Mouse (Mus musculus) left cerebral cortex, postnatal 36 days (tissue): ENCODE data around the gene Ramac. TPM values are rescaled to one million over a fixed set of nuclear protein-coding genes. Genes with fewer than 3 reads are reported as not detected.

Experiments used
- DNase-seq, 2 experiments: peaks; one replicate each; pipeline ENCODE4 v3.0.0; 2021 to 2022; ENCODE audit warnings: low spot score in 2 of 2, mixed read lengths in 1 of 2
- intact Hi-C: fragments of 180-260 bp; cut with DNase I; formaldehyde crosslinking; loops from one replicate; pipeline ENCODE4 v1.15.1; 2025
- total RNA-seq, 2 experiments: library from RNA; stranded (reverse); gene quantifications; 2 replicates each; pipeline ENCODE4 v1.2.3; 2021

Gene Ramac
- total RNA-seq, 2 experiments from 2014 or later: 77.3 to 80.7 TPM

DNA sequence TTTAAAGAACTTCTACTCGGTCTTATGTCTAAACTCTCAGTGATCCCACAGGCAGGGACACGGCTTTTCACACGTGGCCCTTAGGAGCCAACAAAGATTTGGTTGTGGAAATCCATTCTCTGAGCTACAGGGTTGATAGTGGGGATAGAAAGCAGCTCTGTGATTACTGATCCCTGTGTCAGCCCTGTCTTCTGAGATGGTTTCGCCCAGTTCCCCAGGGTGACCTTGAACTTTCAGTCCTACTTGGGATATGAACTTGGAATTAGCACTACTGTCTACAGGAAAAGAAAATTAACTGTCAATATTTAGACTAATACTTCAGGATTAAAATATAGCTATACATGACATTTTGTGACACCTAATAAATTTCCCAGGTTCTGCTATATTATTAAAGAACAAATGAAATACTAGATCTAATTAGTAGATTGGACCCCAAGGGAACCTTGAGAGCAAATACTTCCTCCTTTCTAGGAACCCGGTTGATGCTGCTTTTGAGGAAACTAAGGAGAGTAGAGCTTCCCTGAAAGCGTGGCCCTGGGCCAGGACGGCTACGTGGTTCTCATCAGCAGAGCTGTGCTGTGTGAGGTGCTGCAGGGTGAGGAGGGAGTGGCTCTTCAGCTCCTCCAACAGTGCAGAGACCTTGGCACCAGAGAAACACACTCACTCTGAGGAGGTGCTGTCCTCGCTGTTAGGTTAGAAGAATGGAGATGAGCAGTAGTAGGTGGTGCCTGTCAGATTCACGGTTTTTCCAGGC lies 10.2 kb downstream of the Ramac start:
- intact Hi-C loops: loop anchor here (10.0 kb wide), 5 partner anchors 168 to 608 kb away; partner anchors contain the start of gene Whamm
- no peak for DNase-seq

DNA sequence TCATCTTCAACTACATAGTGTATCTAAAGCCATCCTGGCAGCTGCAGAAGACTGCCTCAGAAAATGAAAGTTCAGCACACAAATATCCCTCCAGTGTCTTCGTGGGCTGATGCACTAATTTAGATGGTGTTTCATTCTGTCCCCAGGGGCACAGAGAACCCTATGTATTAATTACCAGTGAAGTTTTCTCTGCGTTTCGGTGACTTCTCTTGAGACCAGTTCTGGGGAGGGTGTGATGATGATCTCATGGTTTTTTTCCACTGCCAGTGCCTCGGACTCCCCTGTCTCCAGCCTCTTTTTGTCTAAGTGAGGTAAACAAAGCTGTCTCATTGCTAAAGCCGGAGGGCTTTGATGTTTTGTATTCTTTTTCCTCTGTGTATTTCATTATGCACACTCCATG lies 12.6 kb downstream of the Ramac start:
- no peak for DNase-seq
- intact Hi-C loops: loop anchor here (10.0 kb wide), 5 partner anchors 171 to 611 kb away; partner anchors contain the start of gene Whamm

DNA sequence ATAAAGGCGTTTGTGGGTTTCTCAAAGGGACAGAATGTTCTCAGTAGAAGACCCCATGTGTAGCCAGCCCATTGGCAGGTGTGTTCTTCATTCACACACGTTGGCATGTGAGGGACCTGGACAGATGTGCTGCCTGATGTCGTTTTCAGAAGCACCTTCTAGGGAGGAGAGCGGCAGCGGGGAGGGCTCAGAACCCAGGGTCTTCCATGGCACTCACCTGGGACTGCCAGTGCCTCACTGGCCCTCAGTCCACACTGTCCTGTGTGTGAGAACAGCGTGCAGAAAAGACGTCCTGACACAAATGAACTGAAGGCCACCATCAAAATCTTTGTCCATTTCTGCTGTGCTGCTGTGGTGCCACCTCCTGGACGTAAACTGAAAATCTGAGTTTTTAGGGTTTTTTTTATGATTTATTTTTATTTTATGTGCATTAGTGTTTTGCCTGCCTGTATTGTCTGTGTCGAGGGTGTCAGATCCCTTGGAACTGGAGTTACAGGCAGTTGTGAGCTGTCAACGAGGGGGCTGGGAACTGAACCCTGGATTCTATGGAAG lies 15.0 kb downstream of the Ramac start:
- DNase-seq: no peak
- intact Hi-C loops: loop anchor here (10.0 kb wide), 5 partner anchors 173 to 613 kb away; partner anchors contain the start of gene Whamm

DNA sequence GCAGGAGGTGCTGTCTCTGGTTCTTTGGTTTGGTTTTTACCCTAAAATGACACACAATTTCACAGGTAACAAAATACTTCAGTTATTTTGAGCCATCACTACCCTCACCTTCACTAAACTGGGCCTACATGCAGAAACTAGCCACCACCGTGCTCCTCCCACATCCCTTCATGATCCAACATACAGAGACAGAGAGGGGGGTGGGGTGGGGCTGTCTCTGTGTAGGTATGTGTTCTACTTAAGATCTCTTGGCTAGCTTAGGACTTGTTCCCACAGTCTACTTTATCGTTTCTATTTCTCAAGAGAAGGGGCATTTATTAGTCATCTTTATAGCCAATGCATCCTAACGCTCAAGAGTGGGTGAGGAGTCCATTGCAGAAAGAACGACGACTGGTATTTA lies 25.8 kb downstream of the Ramac start:
- intact Hi-C loops: loop anchor here (5.0 kb wide), 2 partner anchors 39 to 164 kb away; partner anchors contain the start of gene Btbd1
- peak in 1 of 2 experiments; percentile 24 for DNase-seq

DNA sequence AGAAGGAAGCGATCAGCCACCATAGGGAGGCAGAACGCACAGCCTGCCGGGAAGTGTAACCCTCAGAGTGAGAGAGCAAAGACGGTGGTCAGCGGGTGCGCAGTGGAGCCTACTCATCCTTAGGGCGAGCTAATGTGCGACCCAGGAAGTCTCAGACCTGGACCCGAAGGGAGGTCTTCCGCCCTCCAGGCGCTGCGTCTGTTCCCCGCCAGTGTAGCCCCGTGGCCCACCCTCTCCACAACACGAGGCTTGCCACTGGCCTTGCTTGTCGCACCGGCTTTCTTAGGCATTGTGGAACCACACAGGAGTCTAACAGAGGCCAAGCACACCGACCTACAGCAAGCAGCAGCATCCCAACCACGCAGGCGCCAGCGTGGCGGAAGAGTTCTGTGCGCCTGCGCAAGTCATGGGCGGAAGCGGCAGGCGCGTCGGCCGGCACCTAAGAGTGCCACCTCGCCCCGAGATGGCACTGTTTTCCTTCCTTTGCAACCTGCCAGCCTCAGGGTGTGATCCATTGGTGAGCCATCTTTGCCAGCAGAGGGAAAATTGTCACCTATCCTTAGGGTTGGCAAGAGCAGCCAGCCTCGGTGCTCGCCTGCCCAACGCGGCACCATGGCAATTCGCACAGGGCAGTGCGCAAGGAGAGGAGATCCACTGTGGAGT lies 26.5 kb downstream of the Ramac start, which contains the start of gene 3110040N11Rik:
3110040N11Rik (minus strand) TSS at position 384 of the 663 bp plus-strand sequence.
- peak; percentile 83 to 87 for DNase-seq
- intact Hi-C loops: loop anchor here (5.0 kb wide), 2 partner anchors 38 to 163 kb away; partner anchors contain the start of gene Btbd1

DNA sequence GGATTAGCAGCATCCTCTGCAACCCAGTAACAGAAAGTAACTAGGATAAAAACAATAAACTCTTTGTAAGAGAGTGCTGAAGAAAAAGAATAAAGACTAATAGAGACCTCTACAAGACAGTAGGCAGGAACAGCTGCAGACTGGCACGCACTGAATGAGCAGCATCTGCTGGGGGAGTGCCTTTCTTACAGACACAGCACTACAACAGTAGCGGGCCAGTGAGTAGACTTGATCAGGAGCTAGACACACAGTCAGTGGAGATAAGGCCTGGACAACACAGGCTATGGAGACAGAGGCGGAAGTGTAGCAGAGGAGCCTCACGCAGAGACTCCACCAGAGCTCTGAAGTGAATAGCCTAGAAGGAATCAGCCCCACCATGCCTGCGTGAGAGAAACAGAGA lies 43.3 kb downstream of the Ramac start:
- intact Hi-C loops: no loop called here
- DNase-seq: no peak

Other genes with a start within 250 kb of the Ramac start
- under 1 TPM; 0.10 to 0.25 TPM for gene Fsd2, start 196.0 kb upstream of the Ramac start, total RNA-seq
- 10 to 100 TPM; 12.3 to 21.0 TPM for gene Whamm, start 191.7 kb upstream of the Ramac start, total RNA-seq
- 10 to 100 TPM; 64.3 to 73.2 TPM for gene Homer2, start 55.4 kb upstream of the Ramac start, total RNA-seq
- gene 3110040N11Rik, start 26.6 kb downstream of the Ramac start, total RNA-seq: 10 to 100 TPM; 22.3 to 27.0 TPM
- gene Btbd1, start 66.5 kb downstream of the Ramac start, total RNA-seq: 100 to 1,000 TPM; 113 to 124 TPM
- gene Gm10160, start 92.9 kb downstream of the Ramac start, total RNA-seq: not detected
- 10 to 100 TPM; 28.4 to 36.9 TPM for gene Tm6sf1, start 96.1 kb downstream of the Ramac start, total RNA-seq
- 10 to 100 TPM; 76.0 to 76.9 TPM for gene Hdgfl3, start 171.5 kb downstream of the Ramac start, total RNA-seq
- not detected for gene Bnc1, start 229.4 kb downstream of the Ramac start, total RNA-seq